Mouse (Mus musculus) embryonic facial prominence, embryonic 12.5 days (tissue): ENCODE measurements around the gene Tmem245. TPM values are rescaled to one million over a fixed set of nuclear protein-coding genes. Genes with fewer than 3 reads are reported as not detected.
"Not testable (repeated sequence)": the region's sequence is repeated elsewhere in the genome, so short reads cannot be mapped to it uniquely, and the experiment has no call there.

Source experiments
- ATAC-seq: fragments of 200-750 bp; cut with Nextera tagmentation; 2 replicates; pipeline ENCODE4 v1.8.0; 2017; ENCODE audit not compliant: insufficient number of reproducible peaks, insufficient read depth, low FRiP score, low TSS enrichment
- H3K27ac ChIP-seq: fragments of 300-500 bp; sonication (generic); 2 replicates; pipeline ENCODE4 v1.5.1; 2016; ENCODE audit warnings: mild to moderate bottlenecking
- H3K27me3 ChIP-seq: fragments of 300-500 bp; sonication (generic); 2 replicates; pipeline ENCODE4 v1.6.1; 2016; ENCODE audit warnings: mild to moderate bottlenecking, moderate library complexity
- H3K36me3 ChIP-seq: fragments of 300-500 bp; sonication (generic); 2 replicates; pipeline ENCODE4 v1.6.1; 2016; ENCODE audit warnings: mild to moderate bottlenecking
- H3K4me1 ChIP-seq: fragments of 300-500 bp; sonication (generic); 2 replicates; pipeline ENCODE4 v1.6.1; 2016
- H3K4me2 ChIP-seq: fragments of 300-500 bp; sonication (generic); replicated peaks from 2 replicates; pipeline ENCODE4 v1.6.1; 2016; ENCODE audit warnings: mild to moderate bottlenecking, moderate library complexity
- H3K4me3 ChIP-seq: fragments of 300-500 bp; sonication (generic); 2 replicates; pipeline ENCODE4 v1.5.1; 2016; ENCODE audit warnings: mild to moderate bottlenecking
- H3K9ac ChIP-seq: fragments of 300-500 bp; sonication (generic); 2 replicates; pipeline ENCODE4 v1.6.1; 2016; ENCODE audit warnings: mild to moderate bottlenecking, moderate library complexity
- H3K9me3 ChIP-seq: fragments of 300-500 bp; sonication (generic); 2 replicates; pipeline ENCODE4 v1.6.1; 2016; ENCODE audit warnings: mild to moderate bottlenecking, moderate library complexity
- WGBS: fragments of 180-500 bp; shearing (Covaris S2); methylation state at CpG from one replicate; pipeline ENCODE4 v1.1.7; 2016; 5-methylcytosine and 5-hydroxymethylcytosine counted together
- polyA plus RNA-seq: library from polyadenylated mRNA; unstranded; fragments of >200 nt; fragmentation: Nextera tagmentation; extraction: Ambion mirVana; gene quantifications from 2 replicates; pipeline ENCODE4 v1.2.1, GENCODE M21; 2016

Tmem245 gene
- polyA plus RNA-seq, 1 experiment from 2014 or later = 13.5 TPM

DNA sequence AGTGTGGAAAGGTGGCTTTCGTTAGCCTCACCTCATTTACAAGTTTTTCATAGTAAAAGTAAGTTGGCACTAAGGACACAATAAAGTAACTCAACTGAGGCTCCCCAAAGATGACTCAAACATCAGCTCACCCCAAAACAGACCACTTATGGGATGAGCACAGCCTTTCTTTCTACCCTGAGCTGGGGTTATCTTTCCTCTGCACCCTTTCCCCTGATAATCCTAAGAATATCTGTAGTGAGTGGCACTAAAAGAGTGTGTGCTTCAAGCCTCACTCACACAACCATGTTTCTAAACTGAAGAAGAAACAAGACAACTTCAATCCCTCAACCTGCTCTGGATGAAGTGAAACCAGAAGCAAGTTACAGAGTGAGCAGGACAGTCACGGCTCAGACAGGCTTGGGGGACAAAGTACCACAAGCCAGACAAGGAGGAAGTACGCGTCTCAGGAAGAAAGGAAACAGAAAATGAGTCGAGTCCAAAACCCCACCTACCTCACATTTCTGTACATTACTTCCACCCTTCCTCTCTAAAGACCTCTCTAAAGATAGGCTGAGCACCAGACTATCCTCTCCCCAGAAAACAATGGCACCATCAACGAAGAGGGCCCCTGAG lies 54.6 kb downstream of the Tmem245 start:
- no peak overlapping the region for H3K4me2 ChIP-seq
- no peak overlapping the region for H3K27ac ChIP-seq
- H3K27me3 ChIP-seq = no peaks in the 10 kb centered on the region
- WGBS = 89% methylated on average over 6 of the region's 6 CpGs
- H3K36me3 ChIP-seq = peaks cover 38% of the 10 kb centered on the region
- H3K4me1 ChIP-seq = no peaks in the 10 kb centered on the region
- no peak for ATAC-seq
- no peak overlapping the region for H3K4me3 ChIP-seq
- no peak overlapping the region for H3K9ac ChIP-seq
- H3K9me3 ChIP-seq = no peaks in the 10 kb centered on the region

- H3K27ac ChIP-seq = no peak overlapping the region
- H3K9me3 ChIP-seq = no peaks in the 10 kb centered on the region
- H3K36me3 ChIP-seq = peaks cover 39% of the 10 kb centered on the region
Observed at GRCm38 (mm10) chr4:56888483-56888882, 58.8 kb downstream of the Tmem245 start.

GRCm38 (mm10) chr4:56886286-56886979 lies 60.8 kb downstream of the Tmem245 start:
- peaks cover 44% of the 10 kb centered on the region for H3K36me3 ChIP-seq
- H3K4me3 ChIP-seq = no peak overlapping the region
- ATAC-seq = no peak
- 88% methylated on average over 6 of the region's 6 CpGs for WGBS
- no peaks in the 10 kb centered on the region for H3K4me1 ChIP-seq
- no peak overlapping the region for H3K27ac ChIP-seq
- no peak overlapping the region for H3K4me2 ChIP-seq
- H3K27me3 ChIP-seq = no peaks in the 10 kb centered on the region
- no peaks in the 10 kb centered on the region for H3K9me3 ChIP-seq
- no peak overlapping the region for H3K9ac ChIP-seq

More at GRCm38 (mm10) chr4:56888483-56888882, 58.8 kb downstream of the Tmem245 start:
- no peak for ATAC-seq
- Histone ChIP-seq H3K9ac (no peak overlapping the region), H3K27me3 (no peaks in the 10 kb centered on the region), H3K4me3 (no peak overlapping the region), H3K4me1 (no peaks in the 10 kb centered on the region), H3K4me2 (no peak overlapping the region)
- 89% methylated on average over 5 of the region's 5 CpGs for WGBS

- H3K27me3 ChIP-seq = no peaks in the 10 kb centered on the region
- ATAC-seq = no peak
- H3K9me3 ChIP-seq = no peaks in the 10 kb centered on the region
- no peaks in the 10 kb centered on the region for H3K4me1 ChIP-seq
- H3K4me3 ChIP-seq = no peak overlapping the region
- 89% methylated on average over 11 of the region's 11 CpGs for WGBS
- H3K9ac ChIP-seq = no peak overlapping the region
- peaks cover 20% of the 10 kb centered on the region for H3K36me3 ChIP-seq
- no peak overlapping the region for H3K4me2 ChIP-seq
- no peak overlapping the region for H3K27ac ChIP-seq
Observed at GRCm38 (mm10) chr4:56880036-56880703, 67.1 kb downstream of the Tmem245 start.

GRCm38 (mm10) chr4:56878971-56879370 lies 68.3 kb downstream of the Tmem245 start:
- Histone ChIP-seq H3K9me3 (no peaks in the 10 kb centered on the region), H3K9ac (no peak overlapping the region), H3K27ac (no peak overlapping the region), H3K36me3 (peaks cover 18% of the 10 kb centered on the region), H3K4me3 (no peak overlapping the region), H3K4me1 (no peaks in the 10 kb centered on the region), H3K4me2 (no peak overlapping the region), H3K27me3 (no peaks in the 10 kb centered on the region)
- 93% methylated on average over 7 of the region's 7 CpGs for WGBS
- ATAC-seq = no peak

DNA sequence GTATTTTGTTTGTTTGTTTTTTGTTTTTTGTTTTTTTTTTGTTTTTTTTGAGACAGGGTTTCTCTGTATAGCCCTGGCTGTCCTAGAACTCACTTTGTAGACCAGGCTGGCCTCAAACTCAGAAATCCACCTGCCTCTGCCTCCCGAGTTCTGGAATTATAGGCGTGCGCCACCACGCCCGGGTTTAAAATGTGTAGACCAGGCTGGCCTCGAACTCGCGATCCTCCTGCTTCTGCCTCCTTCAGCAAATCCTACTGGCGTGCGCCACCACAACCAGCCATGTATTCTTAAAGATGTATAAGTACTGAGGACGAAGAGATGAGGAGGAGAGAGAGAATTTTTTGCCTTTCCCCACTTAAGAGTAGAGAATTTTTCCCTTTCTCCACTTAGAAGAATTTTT lies 76.7 kb downstream of the Tmem245 start:
- not testable (repeated sequence) for ATAC-seq, H3K9me3 ChIP-seq
- 94% methylated on average over 11 of the region's 11 CpGs for WGBS

DNA sequence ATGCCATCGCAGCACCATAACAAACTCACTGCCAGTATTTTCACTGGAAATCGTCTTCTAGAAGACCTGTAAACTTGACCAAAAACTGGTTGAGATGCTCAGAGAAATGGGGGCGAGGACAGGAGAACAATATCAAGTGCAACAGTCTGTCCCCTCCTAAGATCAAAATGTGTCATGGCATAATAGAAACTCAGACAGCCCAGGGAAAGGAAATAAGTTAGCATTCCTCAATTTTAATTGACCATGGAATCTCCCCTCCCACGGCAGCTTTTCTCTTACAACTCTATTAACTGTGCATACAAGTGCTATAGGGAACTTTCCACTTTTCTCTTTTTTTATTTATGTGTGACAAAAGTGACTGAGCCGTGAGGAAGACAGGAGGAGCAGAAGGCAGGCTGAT lies 79.5 kb downstream of the Tmem245 start:
- Histone ChIP-seq H3K4me2 (no peak overlapping the region), H3K4me1 (peaks cover 9% of the 10 kb centered on the region), H3K27me3 (no peaks in the 10 kb centered on the region), H3K9ac (no peak overlapping the region), H3K9me3 (no peaks in the 10 kb centered on the region), H3K4me3 (no peak overlapping the region), H3K36me3 (peaks cover 7% of the 10 kb centered on the region; the same call in 1 of the 2 replicates), H3K27ac (no peak overlapping the region)
- 80% methylated on average over 5 of the region's 5 CpGs for WGBS
- ATAC-seq = no peak

More for the DNA sequence above, 76.7 kb downstream of the Tmem245 start:
- H3K36me3 ChIP-seq = peaks cover 18% of the 10 kb centered on the region
- not testable (repeated sequence) for H3K27me3 ChIP-seq, H3K9ac ChIP-seq, H3K27ac ChIP-seq, H3K4me2 ChIP-seq, H3K4me1 ChIP-seq, H3K4me3 ChIP-seq

DNA sequence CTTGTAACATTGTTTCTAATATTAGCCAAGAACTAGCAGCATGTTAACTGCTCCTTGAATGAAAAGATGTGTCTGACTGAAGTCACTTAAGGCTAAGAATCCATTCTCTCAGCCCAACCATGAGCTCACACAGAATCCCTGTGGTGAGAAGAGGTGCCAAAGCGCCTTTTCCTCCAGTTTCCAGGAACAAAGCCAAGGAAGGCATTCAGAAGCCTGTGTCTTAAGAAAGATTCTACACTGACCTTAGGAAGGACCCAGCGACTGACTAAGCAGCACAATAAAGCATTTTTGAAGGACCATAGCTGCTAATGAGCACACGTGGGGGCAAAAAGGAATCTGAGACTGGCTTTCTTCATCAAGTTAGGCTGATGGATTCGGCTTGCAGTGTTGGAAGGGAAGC lies 81.3 kb downstream of the Tmem245 start:
- no peak overlapping the region for H3K4me2 ChIP-seq
- peaks cover 9% of the 10 kb centered on the region for H3K4me1 ChIP-seq
- no peak overlapping the region for H3K27ac ChIP-seq
- no peaks in the 10 kb centered on the region for H3K27me3 ChIP-seq
- no peak overlapping the region for H3K4me3 ChIP-seq
- H3K36me3 ChIP-seq = peaks cover 1% of the 10 kb centered on the region; the same call in 1 of the 2 replicates
- H3K9ac ChIP-seq = no peak overlapping the region
- WGBS = 57% methylated on average over 4 of the region's 4 CpGs
- no peak for ATAC-seq
- no peaks in the 10 kb centered on the region for H3K9me3 ChIP-seq

DNA sequence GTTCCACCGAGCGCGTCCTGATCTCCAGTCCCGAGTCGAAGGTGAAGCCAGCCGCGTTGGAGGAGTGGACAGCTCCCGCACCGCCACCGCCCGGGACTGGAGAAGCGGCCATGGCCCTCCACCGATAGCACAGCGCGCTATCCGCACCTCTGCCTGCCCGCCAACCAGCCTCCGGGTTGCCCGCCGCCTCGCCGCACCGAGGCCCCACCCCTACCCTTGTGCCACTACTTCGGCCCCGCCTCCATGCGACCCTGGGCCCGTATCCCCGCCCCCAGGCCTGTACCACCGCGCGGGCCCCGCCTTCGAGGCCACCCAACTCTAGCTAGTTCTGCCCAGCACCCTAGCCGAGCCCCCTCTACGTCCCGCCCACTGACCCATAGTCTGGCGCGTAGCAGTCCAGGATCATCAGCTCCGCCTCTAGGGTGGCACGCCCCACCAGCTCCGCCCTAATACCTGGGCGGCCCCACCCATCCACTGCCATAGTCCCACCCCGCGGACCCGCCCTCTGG lies 82.2 kb downstream of the Tmem245 start, which contains the start of gene Ctnnal1:
Ctnnal1 (minus strand) TSS at position 186 of the 509 bp plus-strand sequence.
- peak within 1 kb of the TSS; percentile 90 for H3K4me2 ChIP-seq
- H3K4me1 ChIP-seq = peaks cover 9% of the 10 kb centered on the region
- no peaks in the 10 kb centered on the region for H3K9me3 ChIP-seq
- peak within 1 kb of the TSS; percentile 85 for H3K4me3 ChIP-seq
- ATAC-seq = peak; percentile 95
- H3K36me3 ChIP-seq = no peaks in the 10 kb centered on the region
- H3K27me3 ChIP-seq = no peaks in the 10 kb centered on the region
- WGBS = under 1% methylated on average over 40 of the region's 45 CpGs
- peak within 1 kb of the TSS; percentile 78 for H3K27ac ChIP-seq
- peak within 1 kb of the TSS; percentile 80 for H3K9ac ChIP-seq

DNA sequence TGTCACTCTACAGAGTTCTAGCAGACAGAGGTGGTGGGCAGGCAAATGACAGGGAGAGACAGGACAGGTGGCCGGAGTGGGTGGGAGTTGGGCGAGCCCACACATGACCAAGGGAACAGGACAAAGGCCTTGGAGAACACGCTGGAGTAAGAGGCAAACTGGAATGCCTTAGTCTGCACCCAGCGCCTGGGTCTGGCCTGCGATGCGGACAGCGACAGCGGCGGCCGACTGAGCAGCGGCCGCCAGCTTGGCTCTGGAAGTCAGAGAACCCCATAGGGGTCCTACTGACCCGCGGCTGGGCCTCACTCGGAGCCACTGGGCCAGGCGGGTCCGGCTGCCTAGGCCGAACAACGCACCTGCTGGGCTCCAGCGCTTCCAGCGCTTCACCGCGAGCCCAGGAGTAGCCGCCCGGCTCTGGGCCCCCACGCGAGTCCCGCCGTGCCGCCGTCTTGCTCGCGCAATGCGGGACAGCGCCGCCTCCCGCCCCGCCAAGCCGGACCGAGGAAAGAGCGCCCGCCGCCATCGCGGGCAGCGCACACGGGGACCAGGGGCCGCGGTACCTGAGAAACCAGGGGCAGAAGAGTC lies 82.7 kb downstream of the Tmem245 start:
- ATAC-seq = peak; percentile 78
- no peaks in the 10 kb centered on the region for H3K27me3 ChIP-seq
- H3K9me3 ChIP-seq = no peaks in the 10 kb centered on the region
- under 1% methylated on average over 49 of the region's 49 CpGs for WGBS
- H3K27ac ChIP-seq = peak overlapping the region; percentile 78
- peak overlapping the region; percentile 90 for H3K4me2 ChIP-seq
- peak overlapping the region; percentile 80 for H3K9ac ChIP-seq
- no peaks in the 10 kb centered on the region for H3K36me3 ChIP-seq
- H3K4me1 ChIP-seq = peaks cover 9% of the 10 kb centered on the region
- peak overlapping the region; percentile 85 for H3K4me3 ChIP-seq

- Histone ChIP-seq H3K27ac (0 out of 2 replicates have a peak overlapping the region, but pooled peaks have one; percentile 78), H3K36me3 (no peaks in the 10 kb centered on the region), H3K4me1 (peaks cover 9% of the 10 kb centered on the region), H3K9me3 (no peaks in the 10 kb centered on the region), H3K9ac (peak overlapping the region; percentile 80), H3K27me3 (no peaks in the 10 kb centered on the region), H3K4me3 (peak overlapping the region; percentile 85), H3K4me2 (peak overlapping the region; percentile 90)
- 47% methylated on average over 4 of the region's 4 CpGs for WGBS
- no peak for ATAC-seq
Observed at GRCm38 (mm10) chr4:56864016-56864415, 83.2 kb downstream of the Tmem245 start.
